Mouse (Mus musculus) right cerebral cortex, postnatal 10 days (tissue): Measurements from ENCODE around the gene Ap1g2.

Experiments
- DNase-seq, 2 experiments: peaks; one replicate each; pipeline ENCODE4 v3.0.0; 2021; ENCODE audit warnings: low spot score in 2 of 2

Gene Ap1g2

GRCm38 (mm10) chr14:55059931-55060330 is 46.5 kb downstream of the Ap1g2 start:
- DNase-seq = no peak

- no peak for DNase-seq
Observed at GRCm38 (mm10) chr14:55059009-55059408, 47.4 kb downstream of the Ap1g2 start.

- peak; percentile 93 to 94 for DNase-seq
Observed at GRCm38 (mm10) chr14:55055167-55055834, 51.1 kb downstream of the Ap1g2 start.

- peak in 1 of 2 experiments; percentile 81 for DNase-seq
Observed at GRCm38 (mm10) chr14:55054191-55054749, 52.1 kb downstream of the Ap1g2 start.

- DNase-seq = peak; percentile 90 to 92
Observed at GRCm38 (mm10) chr14:55053708-55054190, 52.6 kb downstream of the Ap1g2 start.

GRCm38 (mm10) chr14:55053050-55053449 is 53.3 kb downstream of the Ap1g2 start:
- no peak for DNase-seq

- peak; percentile 91 to 94 for DNase-seq
Observed at GRCm38 (mm10) chr14:55052496-55052895, 53.9 kb downstream of the Ap1g2 start.
